Mouse (Mus musculus) neural tube, embryonic 14.5 days (tissue): ENCODE measurements around the gene Mthfr. TPM values are rescaled to one million over a fixed set of nuclear protein-coding genes. Genes with fewer than 3 reads are reported as not detected.
"Not testable (repeated sequence)": the region's sequence is repeated elsewhere in the genome, so short reads cannot be mapped to it uniquely, and the experiment has no call there.

ENCODE experiments used
- ATAC-seq: fragments of 200-750 bp; cut with Nextera tagmentation; 2 replicates; pipeline ENCODE4 v1.8.0; 2017; ENCODE audit warnings: low read depth, mild to moderate bottlenecking, moderate TSS enrichment, moderate library complexity
- H3K27ac ChIP-seq: fragments of 300-500 bp; sonication (generic); 2 replicates; pipeline ENCODE4 v1.5.1; 2014; ENCODE audit warnings: low read depth, mild to moderate bottlenecking, control low read depth, low read length, moderate library complexity, mixed read lengths
- H3K27me3 ChIP-seq: fragments of 300-500 bp; sonication (generic); 2 replicates; pipeline ENCODE4 v1.6.1; 2014; ENCODE audit warnings: low read length; ENCODE audit not compliant: control insufficient read depth, insufficient read depth
- H3K36me3 ChIP-seq: fragments of 300-500 bp; sonication (generic); 2 replicates; pipeline ENCODE4 v1.6.1; 2014; ENCODE audit warnings: low read length, mixed read lengths; ENCODE audit not compliant: control insufficient read depth, insufficient read depth
- H3K4me1 ChIP-seq: fragments of 300-500 bp; sonication (generic); 2 replicates; pipeline ENCODE4 v1.6.1; 2014; ENCODE audit warnings: low read length; ENCODE audit not compliant: control insufficient read depth, insufficient read depth
- H3K4me2 ChIP-seq: fragments of 300-500 bp; sonication (generic); 2 replicates; pipeline ENCODE4 v1.6.1; 2014; ENCODE audit warnings: mild to moderate bottlenecking, low read depth, low read length, control low read depth
- H3K4me3 ChIP-seq: fragments of 300-500 bp; sonication (generic); 2 replicates; pipeline ENCODE4 v1.5.1; 2014; ENCODE audit warnings: low read depth, low read length, control low read depth, mixed read lengths
- H3K9ac ChIP-seq: fragments of 300-500 bp; sonication (generic); replicated peaks from 2 replicates; pipeline ENCODE4 v1.6.1; 2014; ENCODE audit warnings: low read depth, mild to moderate bottlenecking, control low read depth, low read length, mixed read lengths
- H3K9me3 ChIP-seq: fragments of 300-500 bp; sonication (generic); 2 replicates; pipeline ENCODE4 v1.6.1; 2016; ENCODE audit warnings: low read length; ENCODE audit not compliant: control insufficient read depth
- WGBS: fragments of 180-500 bp; shearing (Covaris S2); extraction: QIAGEN DNeasy Blood & Tissue Kit; methylation state at CpG from one replicate; pipeline ENCODE4 v1.1.7; 2014; 5-methylcytosine and 5-hydroxymethylcytosine counted together
- polyA plus RNA-seq: library from polyadenylated mRNA; unstranded; fragments of >200 nt; fragmentation: Nextera tagmentation; extraction: Ambion mirVana; gene quantifications from 2 replicates; pipeline ENCODE4 v1.2.1, GENCODE M21; 2014

Gene Mthfr
- polyA plus RNA-seq, 1 experiment from 2014 or later: 16.5 TPM

- Histone ChIP-seq H3K9ac (no peak overlapping the region), H3K9me3 (no peaks in the 10 kb centered on the region), H3K4me2 (no peak overlapping the region), H3K27ac (no peak overlapping the region), H3K4me3 (no peak overlapping the region), H3K36me3 (peaks cover 15% of the 10 kb centered on the region; the same call in 1 of the 2 replicates), H3K4me1 (peaks cover 5% of the 10 kb centered on the region), H3K27me3 (no peaks in the 10 kb centered on the region)
- no peak for ATAC-seq
- 63% methylated on average over 7 of the region's 7 CpGs for WGBS
Observed at GRCm38 (mm10) chr4:148033858-148034410, 4.9 kb upstream of the Mthfr start.

DNA sequence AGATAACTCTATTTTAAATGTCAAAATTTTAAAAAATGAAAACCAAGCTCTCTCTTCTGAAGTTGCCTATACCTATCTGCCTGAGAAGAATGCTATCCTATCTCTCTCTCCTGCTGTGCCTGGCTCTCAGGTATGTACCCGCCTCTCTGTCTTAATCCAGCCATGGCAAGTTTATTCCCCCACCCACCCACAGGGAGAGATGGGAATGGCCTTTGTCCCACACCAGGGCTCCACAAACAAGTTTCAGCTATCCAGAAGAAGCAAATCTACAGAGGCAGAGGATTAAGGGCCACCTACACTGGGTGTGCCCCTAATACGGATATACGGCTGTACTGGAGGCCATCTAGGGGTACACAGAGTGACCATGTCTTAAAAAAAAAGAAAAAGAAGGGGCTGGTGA lies 3.4 kb upstream of the Mthfr start:
- Histone ChIP-seq H3K27me3 (no peaks in the 10 kb centered on the region), H3K9ac (no peak overlapping the region), H3K27ac (no peak overlapping the region), H3K9me3 (no peaks in the 10 kb centered on the region), H3K4me2 (no peak overlapping the region), H3K4me3 (no peak overlapping the region), H3K4me1 (peaks cover 15% of the 10 kb centered on the region), H3K36me3 (peaks cover 9% of the 10 kb centered on the region; the same call in 1 of the 2 replicates)
- ATAC-seq: no peak
- 92% methylated on average over 3 of the region's 3 CpGs for WGBS

GRCm38 (mm10) chr4:148038079-148038599 lies 738 bp upstream of the Mthfr start:
- Histone ChIP-seq H3K9me3 (no peaks in the 10 kb centered on the region), H3K36me3 (0 out of 2 replicates have a peak, but pooled peaks cover 4% of the 10 kb centered on the region), H3K4me3 (peak overlapping the region; percentile 86), H3K9ac (peak overlapping the region; percentile 80), H3K27ac (peak overlapping the region; percentile 91), H3K4me1 (peaks cover 28% of the 10 kb centered on the region), H3K27me3 (no peaks in the 10 kb centered on the region), H3K4me2 (peak overlapping the region; percentile 51)
- WGBS: 6% methylated on average over 26 of the region's 26 CpGs
- ATAC-seq: no peak

- no peaks in the 10 kb centered on the region for H3K27me3 ChIP-seq
- H3K4me2 ChIP-seq: peak overlapping the region; percentile 68
- WGBS: 19% methylated on average over 19 of the region's 19 CpGs
- H3K27ac ChIP-seq: peak overlapping the region; percentile 79
- ATAC-seq: no peak
- no peaks in the 10 kb centered on the region for H3K9me3 ChIP-seq
- peaks cover 4% of the 10 kb centered on the region; the same call in 1 of the 2 replicates for H3K36me3 ChIP-seq
- peak overlapping the region; percentile 60 for H3K9ac ChIP-seq
- peak overlapping the region; percentile 86 for H3K4me3 ChIP-seq
- peaks cover 28% of the 10 kb centered on the region for H3K4me1 ChIP-seq
Observed at GRCm38 (mm10) chr4:148039254-148040028, 564 bp downstream of the Mthfr start.

DNA sequence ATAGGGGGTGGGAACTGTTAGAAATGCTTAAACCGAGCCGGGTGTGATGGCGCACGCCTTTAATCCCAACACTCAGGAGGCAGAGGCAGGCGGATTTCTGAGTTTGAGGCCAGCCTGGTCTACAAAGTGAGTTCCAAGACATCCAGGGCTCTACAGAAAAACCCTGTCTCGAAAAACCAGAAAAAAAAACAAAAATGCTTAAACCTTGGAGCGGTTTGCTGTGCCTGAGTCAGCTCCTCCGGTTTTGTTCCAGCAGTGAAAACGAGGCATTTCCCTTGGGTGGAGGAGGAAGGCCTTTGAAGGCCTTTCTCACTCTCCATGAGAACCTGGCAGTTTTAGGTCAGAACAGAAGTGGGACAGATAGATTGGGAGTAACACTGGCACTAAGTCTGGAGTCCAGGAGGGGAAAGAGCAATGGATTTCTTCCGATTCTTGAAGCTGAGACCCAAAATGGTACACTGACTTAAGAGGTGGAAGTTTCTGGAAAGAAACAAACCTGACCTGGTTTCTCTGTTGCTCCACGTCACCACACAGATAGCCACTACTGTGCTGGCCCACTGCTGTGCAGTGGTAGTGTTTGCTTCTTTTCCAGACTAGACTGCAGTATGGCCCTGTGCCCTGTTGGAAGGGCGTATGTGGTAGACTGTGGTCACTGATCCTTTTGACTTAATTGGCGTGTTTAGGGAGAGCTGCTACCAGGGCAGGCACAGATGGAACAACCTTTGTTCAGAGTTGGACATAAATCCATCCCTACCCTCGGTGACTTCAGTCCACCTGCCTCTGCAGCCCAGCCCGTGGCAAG lies 1.4 kb downstream of the Mthfr start:
- H3K4me2 ChIP-seq: peak overlapping the region; percentile 68
- peak overlapping the region; percentile 60 for H3K9ac ChIP-seq
- H3K9me3 ChIP-seq: no peaks in the 10 kb centered on the region
- peak overlapping the region; percentile 55 for H3K27ac ChIP-seq
- no peak for ATAC-seq
- peak overlapping the region; percentile 86 for H3K4me3 ChIP-seq
- no peaks in the 10 kb centered on the region for H3K27me3 ChIP-seq
- 61% methylated on average over 15 of the region's 15 CpGs for WGBS
- H3K4me1 ChIP-seq: peaks cover 28% of the 10 kb centered on the region
- H3K36me3 ChIP-seq: no peaks in the 10 kb centered on the region; the same call in 1 of the 2 replicates

GRCm38 (mm10) chr4:148040933-148041610 lies 2.2 kb downstream of the Mthfr start:
- Histone ChIP-seq H3K4me3 (peak overlapping the region; percentile 39), H3K4me1 (peaks cover 28% of the 10 kb centered on the region), H3K36me3 (no peaks in the 10 kb centered on the region; the same call in 1 of the 2 replicates), H3K4me2 (peak overlapping the region; percentile 68), H3K9me3 (no peaks in the 10 kb centered on the region), H3K27me3 (no peaks in the 10 kb centered on the region), H3K27ac (peak overlapping the region; percentile 55), H3K9ac (peak overlapping the region; percentile 51)
- WGBS: 3% methylated on average over 19 of the region's 19 CpGs
- peak; percentile 11 for ATAC-seq

- H3K9me3 ChIP-seq: no peaks in the 10 kb centered on the region
- peak overlapping the region; percentile 55 for H3K27ac ChIP-seq
- H3K9ac ChIP-seq: peak overlapping the region; percentile 51
- H3K36me3 ChIP-seq: no peaks in the 10 kb centered on the region; the same call in 1 of the 2 replicates
- H3K4me2 ChIP-seq: peak overlapping the region; percentile 68
- H3K27me3 ChIP-seq: no peaks in the 10 kb centered on the region
- peaks cover 28% of the 10 kb centered on the region for H3K4me1 ChIP-seq
- ATAC-seq: no peak
- 9% methylated on average over 16 of the region's 16 CpGs for WGBS
- peak overlapping the region; percentile 39 for H3K4me3 ChIP-seq
Observed at GRCm38 (mm10) chr4:148041611-148042191, 2.8 kb downstream of the Mthfr start.

DNA sequence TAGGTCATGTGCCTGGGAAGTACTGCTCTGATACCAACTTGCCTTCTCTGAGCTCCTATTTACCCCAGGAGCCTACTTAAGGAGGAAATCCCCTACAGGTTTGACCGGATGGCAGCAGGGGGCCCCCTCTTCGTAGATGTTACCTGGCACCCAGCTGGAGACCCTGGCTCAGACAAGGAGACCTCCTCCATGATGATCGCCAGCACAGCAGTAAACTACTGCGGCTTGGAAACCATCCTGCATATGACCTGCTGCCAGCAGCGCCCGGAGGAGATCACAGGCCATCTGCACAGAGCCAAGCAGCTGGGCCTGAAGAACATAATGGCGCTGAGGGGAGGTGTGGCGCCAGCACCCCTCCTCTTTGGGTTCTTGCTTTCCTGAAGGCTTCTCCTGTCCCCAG lies 4.5 kb downstream of the Mthfr start:
- not testable (repeated sequence) for H3K27me3 ChIP-seq, H3K4me3 ChIP-seq, H3K9ac ChIP-seq, ATAC-seq, H3K9me3 ChIP-seq, H3K36me3 ChIP-seq, H3K27ac ChIP-seq, H3K4me2 ChIP-seq
- H3K4me1 ChIP-seq: peaks cover 23% of the 10 kb centered on the region
- 78% methylated on average over 6 of the region's 8 CpGs for WGBS
